Mouse (Mus musculus) G1E (cell line): ENCODE results near the gene Hoxd8.

Experiments
- CTCF ChIP-seq: IDR thresholded peaks from 2 replicates; pipeline ENCODE4 v1.5.1; 2012; ENCODE audit warnings: low read depth, low read length, inconsistent platforms, mixed read lengths
- GATA1 ChIP-seq: IDR thresholded peaks from 2 replicates; pipeline ENCODE4 v1.6.1; 2012; ENCODE audit warnings: borderline replicate concordance, low read length, inconsistent platforms, mixed read lengths
- GATA2 ChIP-seq: IDR thresholded peaks from 2 replicates; pipeline ENCODE4 v1.6.1; 2012; ENCODE audit warnings: low read depth, low read length, inconsistent platforms, borderline replicate concordance
- POLR2AphosphoS5 ChIP-seq: IDR thresholded peaks from 2 replicates; pipeline ENCODE4 v1.6.1; 2012; ENCODE audit warnings: low read depth, low read length, inconsistent platforms; ENCODE audit not compliant: insufficient replicate concordance
- TAL1 ChIP-seq: conservative IDR thresholded peaks from 2 replicates; pipeline ENCODE4 v1.6.1; 2012; ENCODE audit warnings: low read depth, low read length, inconsistent platforms, mixed read lengths

DNA sequence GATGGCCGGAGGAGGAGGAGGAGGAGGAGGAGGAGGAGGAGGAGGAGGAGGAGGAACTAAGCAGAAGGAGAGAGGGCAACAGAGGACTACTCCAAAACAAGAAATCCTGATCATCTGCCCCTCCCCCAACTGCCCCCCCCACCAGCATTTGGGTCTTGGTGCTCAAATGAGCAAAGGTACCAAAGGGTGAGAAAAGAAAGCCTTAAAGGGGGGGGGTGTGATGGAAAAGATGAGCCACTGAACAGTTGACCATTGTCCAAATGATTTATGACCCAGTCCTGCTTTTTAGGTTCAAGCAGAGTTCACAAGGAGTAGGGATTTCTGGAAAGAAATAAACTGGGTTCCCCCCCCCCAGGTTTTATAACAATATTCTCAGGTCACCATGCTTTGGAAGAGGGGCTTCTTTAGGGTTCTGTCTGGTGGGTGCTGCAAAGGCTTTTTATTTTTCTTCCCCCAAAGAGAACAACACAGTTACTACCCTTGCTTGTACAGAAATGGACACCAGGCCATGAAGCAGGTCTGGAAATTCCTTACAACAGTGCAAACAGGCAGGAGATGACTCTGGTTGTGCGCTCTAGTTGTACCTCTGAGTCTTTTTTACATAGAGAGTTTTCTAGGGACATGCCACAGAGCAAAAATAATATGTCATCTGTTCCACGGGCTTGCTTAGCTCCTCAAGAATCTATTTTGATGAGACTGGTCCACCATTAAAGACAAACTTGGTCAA lies 37.0 kb downstream of the Hoxd8 start:
- TF ChIP-seq GATA2: no peak
- TF ChIP-seq CTCF: no peak
- TF ChIP-seq TAL1: no peak
- TF ChIP-seq POLR2AphosphoS5: no peak
- TF ChIP-seq GATA1: no peak
